Mouse (Mus musculus): ENCODE measurements at regions not wholly inside any gene's neighbourhood (a gene's known extent, or its start where the extent isn't known, plus 50 kb on each side); places are given as distances from the start of the nearest gene placed in this dataset.

GRCm38 (mm10) chr7:52399513-52399912 lies 384.0 kb upstream of the 1700015G11Rik start:
- no peak for DNase-seq (ENCODE audit: low spot score in 2 of 2)

- DNase-seq (ENCODE audit: low spot score in 2 of 2) = peak in 1 of 2 experiments; percentile 20
Observed at GRCm38 (mm10) chr7:52391793-52392192, 376.3 kb upstream of the 1700015G11Rik start.

Data from gastrocnemius, postnatal 4 days (tissue).